Mouse (Mus musculus): Measurements from ENCODE around the gene Atf7. TPM values are rescaled to one million over a fixed set of nuclear protein-coding genes. Genes with fewer than 3 reads are reported as not detected.

Atf7 gene
- polyA plus RNA-seq, 1 experiment from 2014 or later = 14.2 TPM

GRCm38 (mm10) chr15:102505770-102506463, 119.3 kb downstream of the Atf7 start:
- 89% methylated on average over 9 of the region's 9 CpGs for WGBS
- Histone ChIP-seq H3K4me1 (ENCODE audit: control insufficient read depth, insufficient read depth, low read length) (peaks cover 7% of the 10 kb centered on the region), H3K27me3 (ENCODE audit: control insufficient read depth, insufficient read depth, low read length) (no peaks in the 10 kb centered on the region), H3K36me3 (ENCODE audit: control insufficient read depth, insufficient read depth, low read length) (peaks cover 19% of the 10 kb centered on the region), H3K9me3 (ENCODE audit: control insufficient read depth, low read length) (no peaks in the 10 kb centered on the region), H3K9ac (ENCODE audit: low read length) (no peak overlapping the region), H3K27ac (ENCODE audit: low read depth, low read length) (no peak overlapping the region), H3K4me2 (ENCODE audit: low read depth) (no peak overlapping the region), H3K4me3 (ENCODE audit: low read depth, low read length) (no peak overlapping the region)
- DNase-seq (ENCODE audit: low spot score) (no peak), ATAC-seq (ENCODE audit: insufficient read depth, low FRiP score, low TSS enrichment) (no peak)

- Histone ChIP-seq H3K4me3 (ENCODE audit: low read depth, low read length) (no peak overlapping the region), H3K9ac (ENCODE audit: low read length) (no peak overlapping the region), H3K9me3 (ENCODE audit: control insufficient read depth, low read length) (no peaks in the 10 kb centered on the region), H3K4me2 (ENCODE audit: low read depth) (no peak overlapping the region), H3K27ac (ENCODE audit: low read depth, low read length) (no peak overlapping the region), H3K27me3 (ENCODE audit: control insufficient read depth, insufficient read depth, low read length) (no peaks in the 10 kb centered on the region), H3K4me1 (ENCODE audit: control insufficient read depth, insufficient read depth, low read length) (peaks cover 5% of the 10 kb centered on the region; the same call in 1 of the 2 replicates), H3K36me3 (ENCODE audit: control insufficient read depth, insufficient read depth, low read length) (peaks cover 26% of the 10 kb centered on the region)
- WGBS = 79% methylated on average over 12 of the region's 12 CpGs
- DNase-seq (ENCODE audit: low spot score) (no peak), ATAC-seq (ENCODE audit: insufficient read depth, low FRiP score, low TSS enrichment) (no peak)
Observed at GRCm38 (mm10) chr15:102505073-102505769, 120.0 kb downstream of the Atf7 start.

- ATAC-seq (ENCODE audit: insufficient read depth, low FRiP score, low TSS enrichment) (no peak), DNase-seq (ENCODE audit: low spot score) (no peak)
- no peak overlapping the region for H3K9ac ChIP-seq (ENCODE audit: low read length)
- H3K27me3 ChIP-seq (ENCODE audit: control insufficient read depth, insufficient read depth, low read length) = no peaks in the 10 kb centered on the region
- no peaks in the 10 kb centered on the region for H3K9me3 ChIP-seq (ENCODE audit: control insufficient read depth, low read length)
- no peak overlapping the region for H3K4me2 ChIP-seq (ENCODE audit: low read depth)
- 90% methylated on average over 9 of the region's 9 CpGs for WGBS
- no peak overlapping the region for H3K27ac ChIP-seq (ENCODE audit: low read depth, low read length)
- H3K36me3 ChIP-seq (ENCODE audit: control insufficient read depth, insufficient read depth, low read length) = peaks cover 31% of the 10 kb centered on the region
- no peaks in the 10 kb centered on the region for H3K4me1 ChIP-seq (ENCODE audit: control insufficient read depth, insufficient read depth, low read length)
- H3K4me3 ChIP-seq (ENCODE audit: low read depth, low read length) = no peak overlapping the region
Observed at GRCm38 (mm10) chr15:102503924-102504782, 121.1 kb downstream of the Atf7 start.

- H3K9ac ChIP-seq (ENCODE audit: low read length) = no peak within 1 kb of the TSS
- no peak within 1 kb of the TSS for H3K4me2 ChIP-seq (ENCODE audit: low read depth)
- WGBS = 85% methylated on average over 1 of the region's 1 CpGs
- ATAC-seq (ENCODE audit: insufficient read depth, low FRiP score, low TSS enrichment) (no peak), DNase-seq (ENCODE audit: low spot score) (no peak)
- H3K4me3 ChIP-seq (ENCODE audit: low read depth, low read length) = no peak within 1 kb of the TSS
- H3K27ac ChIP-seq (ENCODE audit: low read depth, low read length) = no peak within 1 kb of the TSS
- no peaks in the 10 kb centered on the region for H3K9me3 ChIP-seq (ENCODE audit: control insufficient read depth, low read length)
- H3K27me3 ChIP-seq (ENCODE audit: control insufficient read depth, insufficient read depth, low read length) = no peaks in the 10 kb centered on the region
- H3K36me3 ChIP-seq (ENCODE audit: control insufficient read depth, insufficient read depth, low read length) = peaks cover 31% of the 10 kb centered on the region
- H3K4me1 ChIP-seq (ENCODE audit: control insufficient read depth, insufficient read depth, low read length) = no peaks in the 10 kb centered on the region
Observed at GRCm38 (mm10) chr15:102503447-102503846, 121.8 kb downstream of the Atf7 start, which contains the start of gene Gm10337. Gene Gm10337 (plus strand): TSS chr15:102503722.

DNA sequence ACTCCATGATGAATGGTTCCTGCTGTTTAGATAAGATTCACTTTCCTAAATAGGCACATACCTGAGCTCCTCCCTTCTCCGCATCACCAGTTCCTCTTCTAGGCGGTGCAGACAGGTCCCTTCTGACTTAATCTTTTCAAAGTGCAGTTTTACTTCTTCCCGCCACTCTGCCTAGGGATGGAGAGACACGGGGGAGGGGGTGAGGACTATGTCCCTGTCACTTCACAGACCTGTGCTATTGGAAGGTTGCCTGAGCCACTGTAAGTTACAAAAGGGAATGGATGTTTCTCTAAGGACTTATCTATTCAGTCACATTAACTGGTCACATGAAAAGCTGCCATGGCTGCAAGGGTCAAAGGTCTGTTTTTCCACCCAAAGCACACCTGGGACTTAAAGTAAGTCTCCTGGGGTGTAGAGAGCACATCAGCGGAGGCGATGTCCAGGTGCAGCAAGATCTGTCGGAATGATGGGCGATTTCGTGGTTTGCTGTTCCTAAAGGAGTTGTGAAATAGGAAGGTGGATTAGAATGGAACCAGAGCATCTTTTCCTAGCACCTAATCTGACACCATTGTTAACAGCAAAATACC, 122.9 kb downstream of the Atf7 start:
- H3K4me3 ChIP-seq (ENCODE audit: low read depth, low read length) = no peak overlapping the region
- H3K36me3 ChIP-seq (ENCODE audit: control insufficient read depth, insufficient read depth, low read length) = peaks cover 35% of the 10 kb centered on the region
- WGBS = 82% methylated on average over 9 of the region's 9 CpGs
- H3K27me3 ChIP-seq (ENCODE audit: control insufficient read depth, insufficient read depth, low read length) = no peaks in the 10 kb centered on the region
- H3K4me2 ChIP-seq (ENCODE audit: low read depth) = no peak overlapping the region
- no peak for ATAC-seq (ENCODE audit: insufficient read depth, low FRiP score, low TSS enrichment)
- no peak overlapping the region for H3K27ac ChIP-seq (ENCODE audit: low read depth, low read length)
- no peaks in the 10 kb centered on the region for H3K4me1 ChIP-seq (ENCODE audit: control insufficient read depth, insufficient read depth, low read length)
- H3K9me3 ChIP-seq (ENCODE audit: control insufficient read depth, low read length) = no peaks in the 10 kb centered on the region
- DNase-seq (ENCODE audit: low spot score) = no peak
- no peak overlapping the region for H3K9ac ChIP-seq (ENCODE audit: low read length)

- Histone ChIP-seq H3K4me3 (ENCODE audit: low read depth, low read length) (no peak overlapping the region), H3K9me3 (ENCODE audit: control insufficient read depth, low read length) (no peaks in the 10 kb centered on the region), H3K36me3 (ENCODE audit: control insufficient read depth, insufficient read depth, low read length) (peaks cover 38% of the 10 kb centered on the region), H3K4me2 (ENCODE audit: low read depth) (no peak overlapping the region), H3K9ac (ENCODE audit: low read length) (no peak overlapping the region), H3K27ac (ENCODE audit: low read depth, low read length) (no peak overlapping the region), H3K4me1 (ENCODE audit: control insufficient read depth, insufficient read depth, low read length) (no peaks in the 10 kb centered on the region), H3K27me3 (ENCODE audit: control insufficient read depth, insufficient read depth, low read length) (no peaks in the 10 kb centered on the region)
- WGBS = 90% methylated on average over 19 of the region's 19 CpGs
- DNase-seq (ENCODE audit: low spot score) = no peak
- ATAC-seq (ENCODE audit: insufficient read depth, low FRiP score, low TSS enrichment) = no peak
Observed at GRCm38 (mm10) chr15:102501084-102501814, 124.0 kb downstream of the Atf7 start.

DNA sequence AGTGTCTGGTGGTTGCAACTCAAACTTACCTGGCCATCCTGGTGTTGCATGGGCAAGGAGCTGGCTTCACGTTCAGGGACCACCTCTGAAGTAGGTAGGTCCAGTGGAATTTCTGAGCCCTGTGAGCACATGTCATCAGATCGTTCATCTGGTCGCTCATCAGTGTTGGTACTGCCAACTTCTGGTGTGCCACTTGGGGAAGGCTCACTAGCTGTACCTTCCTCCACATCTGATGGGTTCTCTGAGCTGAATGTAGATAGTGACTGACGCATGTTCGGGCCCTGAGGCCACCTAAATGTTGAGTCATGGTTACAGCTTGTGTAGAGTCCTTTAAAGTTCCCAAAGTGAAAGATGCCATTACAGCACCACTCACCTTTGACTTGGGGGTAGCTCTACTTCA, 124.8 kb downstream of the Atf7 start:
- no peaks in the 10 kb centered on the region for H3K9me3 ChIP-seq (ENCODE audit: control insufficient read depth, low read length)
- no peak overlapping the region for H3K4me3 ChIP-seq (ENCODE audit: low read depth, low read length)
- no peaks in the 10 kb centered on the region for H3K4me1 ChIP-seq (ENCODE audit: control insufficient read depth, insufficient read depth, low read length)
- H3K9ac ChIP-seq (ENCODE audit: low read length) = no peak overlapping the region
- no peak overlapping the region for H3K27ac ChIP-seq (ENCODE audit: low read depth, low read length)
- H3K36me3 ChIP-seq (ENCODE audit: control insufficient read depth, insufficient read depth, low read length) = peaks cover 38% of the 10 kb centered on the region
- H3K4me2 ChIP-seq (ENCODE audit: low read depth) = no peak overlapping the region
- no peaks in the 10 kb centered on the region for H3K27me3 ChIP-seq (ENCODE audit: control insufficient read depth, insufficient read depth, low read length)
- 92% methylated on average over 5 of the region's 5 CpGs for WGBS
- DNase-seq (ENCODE audit: low spot score) = no peak
- ATAC-seq (ENCODE audit: insufficient read depth, low FRiP score, low TSS enrichment) = no peak

- ATAC-seq (ENCODE audit: insufficient read depth, low FRiP score, low TSS enrichment) (no peak), DNase-seq (ENCODE audit: low spot score) (no peak)
- H3K4me3 ChIP-seq (ENCODE audit: low read depth, low read length) = no peak overlapping the region
- H3K36me3 ChIP-seq (ENCODE audit: control insufficient read depth, insufficient read depth, low read length) = peaks cover 36% of the 10 kb centered on the region
- H3K27me3 ChIP-seq (ENCODE audit: control insufficient read depth, insufficient read depth, low read length) = no peaks in the 10 kb centered on the region
- H3K4me2 ChIP-seq (ENCODE audit: low read depth) = no peak overlapping the region
- H3K27ac ChIP-seq (ENCODE audit: low read depth, low read length) = no peak overlapping the region
- H3K4me1 ChIP-seq (ENCODE audit: control insufficient read depth, insufficient read depth, low read length) = no peaks in the 10 kb centered on the region
- 88% methylated on average over 6 of the region's 6 CpGs for WGBS
- H3K9me3 ChIP-seq (ENCODE audit: control insufficient read depth, low read length) = no peaks in the 10 kb centered on the region
- no peak overlapping the region for H3K9ac ChIP-seq (ENCODE audit: low read length)
Observed at GRCm38 (mm10) chr15:102499851-102500250, 125.4 kb downstream of the Atf7 start.

Data from neural tube, embryonic 11.5 days (tissue).